Mouse (Mus musculus) layer of hippocampus, adult 9-11 months (tissue): ENCODE measurements around the gene Lfng.

ENCODE experiments used
- DNase-seq: peaks from one replicate; pipeline ENCODE4 v3.0.0; 2022

Lfng gene

GRCm38 (mm10) chr5:140607001-140607835 is at the start of gene Lfng:
Gene Lfng (plus strand): TSS chr5:140607320.
- DNase-seq, result peak; percentile 80

DNA sequence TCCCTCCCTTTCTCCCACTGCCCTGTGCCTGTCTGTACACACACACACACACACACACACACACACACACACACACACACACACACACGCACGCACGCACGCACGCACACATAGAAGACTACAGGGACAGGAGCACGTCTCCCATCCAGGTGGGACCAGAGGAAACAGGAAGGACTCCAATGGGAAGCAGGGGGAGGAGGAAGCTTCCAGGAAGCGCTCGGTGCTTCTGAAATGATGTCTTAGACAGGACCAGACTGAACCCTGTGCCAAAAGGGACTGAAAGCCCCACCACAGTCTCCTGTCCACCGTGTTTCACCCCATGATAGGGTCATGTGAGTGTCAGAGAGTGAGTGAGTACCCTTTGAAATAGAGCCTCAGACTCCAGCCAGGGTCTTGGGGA is 44.5 kb upstream of the Lfng start:
- no peak for DNase-seq

DNA sequence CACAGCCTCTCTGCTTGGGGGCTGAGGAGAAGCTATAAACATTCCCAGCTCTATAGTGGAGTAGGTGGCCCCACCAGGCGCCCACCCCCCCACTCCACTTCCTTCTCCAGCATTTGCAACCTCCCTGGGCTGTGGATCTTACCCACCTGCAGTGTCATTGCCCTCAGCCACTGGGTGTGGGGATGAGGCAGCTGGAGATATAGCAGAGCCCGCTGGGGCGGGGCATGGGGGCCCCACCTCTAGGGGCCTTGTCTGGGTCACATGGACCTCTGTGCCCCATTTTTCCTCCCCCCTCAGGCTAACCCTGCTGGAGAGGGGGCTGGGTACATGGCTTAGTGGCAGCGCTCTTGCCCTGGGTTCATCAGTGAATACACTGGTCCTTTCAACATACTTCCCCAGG is 42.2 kb upstream of the Lfng start, which contains the start of gene Grifin:
Gene Grifin (minus strand): TSS at position 176 of the 400 bp plus-strand sequence.
- no peak for DNase-seq

- peak; percentile 52 for DNase-seq
Measured at GRCm38 (mm10) chr5:140565451-140565850, 41.7 kb upstream of the Lfng start.

DNA sequence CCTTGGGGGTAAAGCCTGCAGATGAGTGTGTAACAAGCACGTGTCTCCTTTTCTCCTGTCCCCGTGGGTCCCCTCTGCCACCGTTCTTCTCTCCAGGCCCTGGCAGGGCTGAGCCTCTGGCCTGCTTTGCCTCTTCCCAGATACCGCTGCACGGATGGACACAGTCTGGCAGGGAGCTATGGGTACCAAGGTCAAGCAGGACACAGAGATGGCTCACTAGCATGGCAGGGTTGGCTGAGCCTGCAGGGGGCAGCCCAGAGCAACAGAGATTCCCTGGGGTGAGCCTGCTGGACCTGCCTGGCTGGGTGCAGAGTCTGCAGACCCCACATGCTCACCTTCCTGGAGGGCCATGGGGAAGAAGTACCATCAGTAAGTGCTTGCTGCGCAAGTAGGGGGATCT is 41.3 kb upstream of the Lfng start:
- DNase-seq, result peak; percentile 30

GRCm38 (mm10) chr5:140566271-140566670 is 40.8 kb upstream of the Lfng start:
- no peak for DNase-seq

- peak; percentile 28 for DNase-seq
Measured at GRCm38 (mm10) chr5:140567321-140567720, 39.8 kb upstream of the Lfng start.

GRCm38 (mm10) chr5:140567751-140568150 is 39.4 kb upstream of the Lfng start:
- no peak for DNase-seq

DNA sequence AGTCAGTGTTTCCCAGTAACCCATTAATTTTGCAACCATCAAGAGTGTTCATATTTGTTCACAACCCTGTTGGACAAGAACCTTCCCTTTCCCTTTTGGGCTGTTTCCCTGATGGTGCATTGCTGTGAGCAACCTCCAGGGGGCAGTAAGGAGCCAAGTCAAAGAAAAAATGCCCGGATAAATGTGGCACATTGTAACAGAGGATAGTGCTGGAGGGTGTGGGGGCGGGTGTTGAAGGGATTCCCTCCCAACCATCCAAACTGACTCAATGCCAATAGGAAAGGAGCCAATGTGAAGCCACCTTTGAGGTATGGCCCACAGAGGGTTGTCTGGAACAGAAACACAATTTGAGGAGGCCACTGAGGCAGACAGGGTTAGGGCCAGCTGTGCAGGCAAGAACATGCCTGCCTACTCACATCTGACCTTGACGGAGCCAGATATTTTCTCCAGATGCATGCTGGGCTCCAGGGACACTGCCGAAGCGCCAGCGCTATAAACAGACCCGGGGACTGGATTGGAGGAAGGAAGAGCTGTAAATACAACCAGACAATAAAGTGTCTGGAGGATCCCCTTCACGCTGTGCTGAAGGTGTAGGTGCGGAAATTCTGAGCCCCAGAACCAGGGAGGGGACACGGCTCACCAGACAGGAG is 38.7 kb upstream of the Lfng start:
- DNase-seq, result no peak

- DNase-seq, result no peak
Measured at GRCm38 (mm10) chr5:140569032-140569595, 38.0 kb upstream of the Lfng start.

DNA sequence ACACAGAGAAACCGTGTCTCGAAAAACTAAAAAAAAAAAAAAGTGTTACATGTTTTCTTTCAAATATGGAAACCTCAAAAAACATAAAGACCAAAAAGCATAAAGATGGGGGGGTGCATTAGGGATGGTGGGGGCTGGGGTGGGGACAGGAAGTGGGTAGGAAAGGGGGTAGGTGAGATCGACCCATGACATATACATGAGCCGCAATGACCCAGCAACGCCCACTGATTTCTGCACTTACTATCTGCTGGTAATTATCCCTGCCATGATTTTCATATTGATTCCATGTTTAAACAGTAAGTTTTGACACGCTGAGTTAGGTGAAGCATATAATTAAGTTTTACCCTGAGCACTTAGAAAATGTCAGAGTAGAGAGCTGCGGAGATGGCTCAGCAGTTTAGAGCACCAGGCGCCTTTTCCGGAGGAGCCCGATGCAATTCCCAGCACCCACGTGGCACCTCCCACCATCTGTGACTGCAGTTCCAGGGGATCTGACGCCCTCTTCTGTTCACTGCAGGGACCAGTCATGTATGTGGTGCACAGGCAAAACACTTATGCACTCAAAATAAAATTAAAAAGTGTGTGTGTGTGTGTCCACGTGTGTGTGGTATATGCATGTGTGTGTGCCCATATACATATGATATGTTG is 36.8 kb upstream of the Lfng start:
- DNase-seq, result no peak

GRCm38 (mm10) chr5:140571201-140571600 is 35.9 kb upstream of the Lfng start:
- DNase-seq, result no peak

DNA sequence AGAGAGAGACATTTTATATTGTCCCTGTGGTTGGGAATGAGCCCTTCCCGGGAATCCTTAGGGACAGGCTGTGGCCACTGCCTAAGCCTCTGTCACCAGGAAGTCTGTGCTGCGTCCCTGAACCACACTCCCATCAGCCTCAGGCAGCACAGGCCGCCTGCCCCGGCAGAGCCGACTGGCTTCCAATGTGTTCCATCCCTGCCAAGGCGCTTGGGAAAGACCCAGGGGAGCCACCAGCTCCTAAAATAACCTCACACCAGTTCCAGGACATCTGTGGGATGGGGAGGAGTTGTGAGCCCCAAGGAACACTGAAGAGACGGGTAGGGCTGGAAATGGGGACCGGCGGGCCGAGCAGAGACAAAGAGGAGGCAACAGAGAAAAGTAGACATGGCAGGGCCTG is 35.4 kb upstream of the Lfng start:
- DNase-seq, result peak; percentile 34

GRCm38 (mm10) chr5:140572611-140573010 is 34.5 kb upstream of the Lfng start:
- no peak for DNase-seq

DNA sequence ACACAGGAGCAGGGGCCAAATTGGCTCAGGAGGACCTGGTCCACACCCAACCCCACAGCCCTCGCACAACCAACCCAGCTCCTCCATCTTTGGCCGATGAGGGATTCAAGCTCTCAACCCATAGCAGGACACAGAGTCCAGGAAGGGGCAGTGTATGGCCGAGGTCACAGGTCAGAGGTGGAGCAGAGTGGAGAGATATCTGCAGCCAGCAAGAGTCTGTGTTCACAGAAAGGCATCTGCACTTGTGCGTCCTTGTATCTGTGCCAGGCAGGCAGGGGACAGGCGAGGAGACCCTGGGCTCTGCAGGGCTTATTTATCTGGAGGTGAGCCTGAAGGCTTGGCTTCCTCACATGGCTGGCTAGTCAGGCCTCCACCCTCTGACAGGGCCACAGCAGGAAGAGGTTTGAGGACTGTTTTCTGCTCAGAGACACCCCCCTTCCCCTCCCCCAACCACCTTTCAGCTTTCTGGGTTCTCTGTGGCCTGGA is 31.7 kb upstream of the Lfng start:
- no peak for DNase-seq

GRCm38 (mm10) chr5:140579221-140579620 is 27.9 kb upstream of the Lfng start:
- no peak for DNase-seq

DNA sequence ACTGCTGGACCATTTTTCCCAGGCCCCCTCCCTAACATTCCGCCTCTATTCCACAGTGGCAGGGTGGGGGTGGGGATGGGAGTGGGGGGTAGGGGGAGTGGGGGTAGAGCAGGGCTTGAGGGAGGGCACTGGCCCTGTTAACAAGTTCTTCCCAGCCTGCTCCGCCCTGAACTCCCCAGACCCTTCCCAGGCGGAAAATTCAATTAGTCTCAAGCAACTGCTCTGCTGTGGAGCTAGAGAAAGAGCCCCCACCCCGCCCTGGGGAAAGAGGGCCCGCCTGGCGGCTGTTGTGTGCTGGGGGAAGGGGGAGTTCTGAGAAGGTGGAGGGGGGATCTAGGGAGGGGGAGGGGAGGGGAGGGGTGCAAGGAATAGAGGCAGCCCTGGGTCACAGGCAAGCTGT is 27.3 kb upstream of the Lfng start:
- no peak for DNase-seq

GRCm38 (mm10) chr5:140581569-140581968 is 25.6 kb upstream of the Lfng start:
- DNase-seq, result no peak

GRCm38 (mm10) chr5:140582995-140583731 is 24.0 kb upstream of the Lfng start:
- DNase-seq, result no peak

DNA sequence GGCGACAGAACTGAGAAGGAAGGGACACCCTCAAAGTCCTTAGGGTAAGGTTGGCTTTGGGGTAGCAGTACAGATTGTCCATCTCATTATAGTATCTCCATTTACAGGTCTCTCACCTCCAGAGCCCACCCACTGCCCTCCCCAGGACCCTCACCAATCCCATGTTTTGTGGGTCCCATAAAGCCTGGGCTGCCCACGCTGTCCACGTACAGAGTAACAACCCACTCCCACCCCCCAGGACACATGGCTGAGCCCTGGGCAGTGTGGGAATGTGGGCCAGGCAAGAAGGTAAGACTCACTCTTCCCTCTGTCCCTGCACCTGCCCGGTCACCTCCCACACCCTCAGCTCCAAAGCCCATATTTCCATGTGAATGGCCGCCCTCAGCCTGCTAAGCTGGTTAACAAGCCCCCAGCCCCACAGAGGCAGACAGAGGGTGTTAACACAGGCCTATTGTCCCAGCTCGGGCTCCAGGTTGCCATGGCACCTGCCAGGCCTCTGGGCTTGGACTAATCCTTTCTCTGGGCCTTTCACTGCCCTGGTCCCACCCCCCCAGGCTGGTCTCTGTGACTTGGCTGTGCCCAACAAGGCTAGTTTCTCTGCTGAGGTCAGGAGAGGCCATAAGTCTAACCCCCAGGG is 23.3 kb upstream of the Lfng start:
- no peak for DNase-seq

DNA sequence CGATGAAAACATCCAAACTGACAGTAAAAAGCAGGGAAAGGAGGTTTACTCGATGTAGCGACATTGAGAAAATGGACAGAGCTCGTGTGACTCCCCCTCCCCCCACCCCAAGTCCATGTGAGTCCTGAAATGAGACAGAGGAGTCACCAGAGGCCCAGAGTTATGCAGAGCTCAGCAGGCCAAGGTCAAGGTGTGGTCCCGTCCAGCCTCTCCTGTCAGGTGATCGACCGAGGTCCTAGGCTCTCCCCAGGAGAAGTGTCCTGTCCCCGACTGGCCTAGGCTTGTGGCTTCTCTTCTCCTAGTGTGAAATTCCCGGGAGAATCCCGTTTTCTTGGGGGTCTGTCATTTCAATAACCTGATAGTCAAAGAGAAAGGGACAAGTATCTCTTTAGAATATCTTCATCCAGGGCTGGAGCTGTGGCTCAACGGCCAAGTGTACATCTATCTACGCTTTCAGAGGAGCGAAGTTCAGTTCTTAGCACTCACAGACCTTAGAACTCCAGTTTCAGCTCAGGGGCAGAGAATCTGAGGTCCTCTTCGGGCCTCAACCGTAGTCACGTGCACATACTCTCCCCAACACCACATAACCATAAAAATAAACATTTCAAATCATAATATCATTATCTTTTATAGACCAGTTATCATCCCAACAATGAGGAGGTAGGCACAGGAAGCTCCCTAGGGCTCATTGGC is 17.9 kb upstream of the Lfng start:
- DNase-seq, result no peak
